15 mouse cellular contexts compared by ENCODE assay signal in the genomic region with DNA sequence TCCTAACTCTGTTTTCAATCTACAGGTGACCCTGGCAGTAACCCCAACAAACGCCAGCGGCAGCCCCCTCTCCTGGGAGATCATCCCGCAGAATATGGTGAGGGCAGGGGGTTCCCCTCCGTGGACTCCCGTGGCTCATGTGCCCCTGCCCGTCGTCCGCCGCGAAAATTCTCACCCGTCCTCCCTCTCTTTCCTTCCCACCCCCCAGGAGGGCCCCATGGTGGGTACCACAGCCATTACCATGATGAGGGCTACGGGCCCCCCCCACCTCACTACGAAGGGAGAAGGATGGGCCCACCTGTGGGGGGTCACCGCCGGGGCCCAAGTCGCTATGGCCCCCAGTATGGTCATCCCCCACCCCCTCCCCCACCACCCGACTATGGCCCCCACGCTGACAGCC. TPM values are rescaled to one million over a fixed set of nuclear protein-coding genes. Genes with fewer than 3 reads are reported as not detected.
A peak's percentile ranks its signal among the peaks of the same experiment; 100 is the strongest.
DNase-seq lines count a peak whose midpoint lies in the region; ATAC-seq and TF ChIP-seq lines count a peak whose summit lies in the region.
"Had no signal": no experiment of that assay in that cellular context is flagged by ENCODE, and none has a peak within 500 bp of the region (broad histone marks: within the 10 kb centered on the region; RNA-seq: fewer than 3 reads in every experiment).

No protein-coding gene starts in this region.

- H3K4me3 ChIP-seq in intestine, postnatal 0 days (ENCODE audit: low read depth, low read length): no peak overlapping the region
- no peak overlapping the region for H3K4me3 ChIP-seq in intestine, embryonic 16.5 days (ENCODE audit: low read length)
- H3K4me3 ChIP-seq in midbrain, embryonic 15.5 days: no peak overlapping the region
- no peak overlapping the region for H3K4me3 ChIP-seq in midbrain, embryonic 14.5 days (replicated peaks; ENCODE audit: low read depth, low read length)
- no peak overlapping the region for H3K4me3 ChIP-seq in embryonic facial prominence, embryonic 15.5 days (replicated peaks)
- H3K4me3 ChIP-seq: hindbrain, embryonic 15.5 days had no signal

- peaks cover 92% of the 10 kb centered on the region for H3K36me3 ChIP-seq in intestine, postnatal 0 days (ENCODE audit: control insufficient read depth, insufficient read depth)
- H3K36me3 ChIP-seq in intestine, embryonic 16.5 days (ENCODE audit: control insufficient read depth, insufficient read depth, low read length): peaks cover 70% of the 10 kb centered on the region
- peaks cover 86% of the 10 kb centered on the region for H3K36me3 ChIP-seq in midbrain, embryonic 15.5 days (replicated peaks)
- H3K36me3 ChIP-seq in midbrain, embryonic 14.5 days (ENCODE audit: control insufficient read depth, insufficient read depth, low read length): peaks cover 98% of the 10 kb centered on the region
- peaks cover 94% of the 10 kb centered on the region for H3K36me3 ChIP-seq in embryonic facial prominence, embryonic 15.5 days

- no peak for TF ChIP-seq CTCF in intestine, postnatal 0 days (IDR thresholded peaks at IDR 0.05; ENCODE audit: low read depth)

- 85% methylated on average over 18 of the region's 18 CpGs for WGBS in intestine, postnatal 0 days
- WGBS in intestine, embryonic 16.5 days: 86% methylated on average over 18 of the region's 18 CpGs
- WGBS in midbrain, embryonic 15.5 days: 80% methylated on average over 18 of the region's 18 CpGs
- 85% methylated on average over 18 of the region's 18 CpGs for WGBS in midbrain, embryonic 14.5 days
- 75% methylated on average over 17 of the region's 18 CpGs for whole genome bisulfite sequencing in embryonic facial prominence, embryonic 15.5 days

- H3K4me1 ChIP-seq in intestine, postnatal 0 days (replicated peaks; ENCODE audit: control insufficient read depth, insufficient read depth, low read length): peaks cover 2% of the 10 kb centered on the region; the same call in 1 of the 2 replicates
- H3K4me1 ChIP-seq in intestine, embryonic 16.5 days (ENCODE audit: control insufficient read depth, insufficient read depth, low read length): peaks cover 79% of the 10 kb centered on the region
- H3K4me1 ChIP-seq in midbrain, embryonic 15.5 days: peaks cover 39% of the 10 kb centered on the region
- peaks cover 3% of the 10 kb centered on the region; the same call in 1 of the 2 replicates for H3K4me1 ChIP-seq in midbrain, embryonic 14.5 days (ENCODE audit: control insufficient read depth, insufficient read depth, low read length)
- peaks cover 73% of the 10 kb centered on the region for H3K4me1 ChIP-seq in embryonic facial prominence, embryonic 15.5 days

- no peak overlapping the region for H3K4me2 ChIP-seq in intestine, postnatal 0 days (replicated peaks; ENCODE audit: low read depth)
- H3K4me2 ChIP-seq in intestine, embryonic 16.5 days (ENCODE audit: low read depth, low read length): no peak overlapping the region
- H3K4me2 ChIP-seq in midbrain, embryonic 15.5 days: no peak overlapping the region
- no peak overlapping the region for H3K4me2 ChIP-seq in midbrain, embryonic 14.5 days (ENCODE audit: low read length)
- H3K4me2 ChIP-seq in embryonic facial prominence, embryonic 15.5 days (replicated peaks): no peak overlapping the region
- H3K4me2 ChIP-seq: hindbrain, embryonic 15.5 days; lung, embryonic 14.5 days had no signal

- H3K9ac ChIP-seq in intestine, postnatal 0 days (ENCODE audit: low read depth, low read length): no peak overlapping the region
- H3K9ac ChIP-seq in intestine, embryonic 16.5 days (ENCODE audit: low read depth, low read length): no peak overlapping the region
- H3K9ac ChIP-seq in midbrain, embryonic 15.5 days: no peak overlapping the region
- no peak overlapping the region for H3K9ac ChIP-seq in midbrain, embryonic 14.5 days (replicated peaks; ENCODE audit: low read length)
- no peak overlapping the region for H3K9ac ChIP-seq in embryonic facial prominence, embryonic 15.5 days
- H3K9ac ChIP-seq: hindbrain, embryonic 15.5 days; lung, embryonic 14.5 days had no signal

- no peak for ATAC-seq in intestine, postnatal 0 days
- no peak for ATAC-seq in intestine, embryonic 16.5 days
- no peak for ATAC-seq in midbrain, embryonic 15.5 days (replicated peaks)
- no peak for ATAC-seq in midbrain, embryonic 14.5 days (ENCODE audit: low FRiP score, low TSS enrichment)
- no peak for ATAC-seq in embryonic facial prominence, embryonic 15.5 days (ENCODE audit: insufficient number of reproducible peaks, low FRiP score, low TSS enrichment, low read depth)

- no peaks in the 10 kb centered on the region for H3K27me3 ChIP-seq in intestine, postnatal 0 days (replicated peaks; ENCODE audit: control insufficient read depth, insufficient read depth, low read length)
- no peaks in the 10 kb centered on the region for H3K27me3 ChIP-seq in intestine, embryonic 16.5 days (replicated peaks; ENCODE audit: control insufficient read depth, insufficient read depth, low read length)
- no peaks in the 10 kb centered on the region for H3K27me3 ChIP-seq in midbrain, embryonic 15.5 days (replicated peaks)
- H3K27me3 ChIP-seq in midbrain, embryonic 14.5 days (ENCODE audit: control insufficient read depth, insufficient read depth, low read length): no peaks in the 10 kb centered on the region
- H3K27me3 ChIP-seq in embryonic facial prominence, embryonic 15.5 days: no peaks in the 10 kb centered on the region
- H3K27me3 ChIP-seq: hindbrain, embryonic 15.5 days had no signal

- peak overlapping the region; percentile 57; the same call in 1 of the 2 replicates for H3K27ac ChIP-seq in intestine, postnatal 0 days (ENCODE audit: low read depth, low read length)
- no peak overlapping the region for H3K27ac ChIP-seq in intestine, embryonic 16.5 days (ENCODE audit: low read length)
- H3K27ac ChIP-seq in midbrain, embryonic 15.5 days: 0 out of 2 replicates have a peak overlapping the region, but pooled peaks have one; percentile 9
- no peak overlapping the region for H3K27ac ChIP-seq in midbrain, embryonic 14.5 days (replicated peaks; ENCODE audit: low read depth, low read length)
- H3K27ac ChIP-seq in embryonic facial prominence, embryonic 15.5 days (replicated peaks): 0 out of 2 replicates have a peak overlapping the region, but pooled peaks have one; percentile 35
- H3K27ac ChIP-seq: hindbrain, embryonic 15.5 days had no signal

- peak; percentile 57 for DNase-seq in cerebellum, adult 9-11 months
- DNase-seq in cerebellum, postnatal 36 days: no peak
- no peak for DNase-seq in midbrain, embryonic 14.5 days
- DNase-seq in spleen, adult 12 weeks (ENCODE audit: low spot score): no peak
- DNase-seq: adrenal gland, adult 8-10 months; cerebellum, adult 18-20 months; gastrocnemius, postnatal 25 days; kidney, adult 8-10 months; lung, embryonic 14.5 days; retina, postnatal 1 day had no signal

- H3K9me3 ChIP-seq in intestine, postnatal 0 days (ENCODE audit: control insufficient read depth): no peaks in the 10 kb centered on the region
- H3K9me3 ChIP-seq in intestine, embryonic 16.5 days (ENCODE audit: control insufficient read depth, low read length): no peaks in the 10 kb centered on the region
- no peaks in the 10 kb centered on the region for H3K9me3 ChIP-seq in midbrain, embryonic 15.5 days
- no peaks in the 10 kb centered on the region for H3K9me3 ChIP-seq in midbrain, embryonic 14.5 days (ENCODE audit: control insufficient read depth, low read length)
- no peaks in the 10 kb centered on the region for H3K9me3 ChIP-seq in embryonic facial prominence, embryonic 15.5 days (replicated peaks)
- H3K9me3 ChIP-seq: hindbrain, embryonic 15.5 days had no signal

RNA-seq across cellular contexts. Expression of a gene that starts 6.6 kb away (rescaled TPM):
- polyA plus RNA-seq in intestine, postnatal 0 days (2015; fragmentation: Nextera tagmentation; extraction: Ambion mirVana): 402 and 426 TPM in 2 replicates
- 347 and 378 TPM in 2 replicates for polyA plus RNA-seq in intestine, embryonic 16.5 days (2015; fragmentation: Nextera tagmentation; extraction: Ambion mirVana)
- 92.7 and 94.7 TPM in 2 replicates for polyA plus RNA-seq in midbrain, embryonic 15.5 days (2015; fragmentation: Nextera tagmentation; extraction: Ambion mirVana)
- 62.4 and 78.1 TPM in 2 replicates for polyA plus RNA-seq in midbrain, embryonic 14.5 days (2014; fragmentation: Nextera tagmentation; extraction: Ambion mirVana)
- polyA plus RNA-seq in embryonic facial prominence, embryonic 15.5 days (2015; fragmentation: Nextera tagmentation; extraction: Ambion mirVana): 226 and 231 TPM in 2 replicates

RNA-seq across cellular contexts. Expression of a gene that starts 10.1 kb away (rescaled TPM):
- 144 and 152 TPM in 2 replicates for polyA plus RNA-seq in intestine, postnatal 0 days (2015; fragmentation: Nextera tagmentation; extraction: Ambion mirVana)
- polyA plus RNA-seq in intestine, embryonic 16.5 days (2015; fragmentation: Nextera tagmentation; extraction: Ambion mirVana): 142 and 146 TPM in 2 replicates
- 175 and 176 TPM in 2 replicates for polyA plus RNA-seq in midbrain, embryonic 15.5 days (2015; fragmentation: Nextera tagmentation; extraction: Ambion mirVana)
- 168 and 170 TPM in 2 replicates for polyA plus RNA-seq in midbrain, embryonic 14.5 days (2014; fragmentation: Nextera tagmentation; extraction: Ambion mirVana)
- 211 and 225 TPM in 2 replicates for polyA plus RNA-seq in embryonic facial prominence, embryonic 15.5 days (2015; fragmentation: Nextera tagmentation; extraction: Ambion mirVana)

RNA-seq across cellular contexts. Expression of a gene that starts 15.2 kb away (rescaled TPM):
- polyA plus RNA-seq in intestine, postnatal 0 days (2015; fragmentation: Nextera tagmentation; extraction: Ambion mirVana): 2,376 and 2,464 TPM in 2 replicates
- 2,407 and 2,590 TPM in 2 replicates for polyA plus RNA-seq in intestine, embryonic 16.5 days (2015; fragmentation: Nextera tagmentation; extraction: Ambion mirVana)
- 5.6 and 8.2 TPM in 2 replicates for polyA plus RNA-seq in midbrain, embryonic 15.5 days (2015; fragmentation: Nextera tagmentation; extraction: Ambion mirVana)
- 1.7 and 3.3 TPM in 2 replicates for polyA plus RNA-seq in midbrain, embryonic 14.5 days (2014; fragmentation: Nextera tagmentation; extraction: Ambion mirVana)
- polyA plus RNA-seq in embryonic facial prominence, embryonic 15.5 days (2015; fragmentation: Nextera tagmentation; extraction: Ambion mirVana): 15.4 and 18.0 TPM in 2 replicates

RNA-seq across cellular contexts. Expression of a gene that starts 29.7 kb away (rescaled TPM):
- polyA plus RNA-seq in intestine, postnatal 0 days (2015; fragmentation: Nextera tagmentation; extraction: Ambion mirVana): 1.6 and 2.2 TPM in 2 replicates
- polyA plus RNA-seq in intestine, embryonic 16.5 days (2015; fragmentation: Nextera tagmentation; extraction: Ambion mirVana): 5.2 and 5.9 TPM in 2 replicates
- polyA plus RNA-seq in midbrain, embryonic 15.5 days (2015; fragmentation: Nextera tagmentation; extraction: Ambion mirVana): 2.4 and 3.3 TPM in 2 replicates
- polyA plus RNA-seq in midbrain, embryonic 14.5 days (2014; fragmentation: Nextera tagmentation; extraction: Ambion mirVana): 1.1 and 2.4 TPM in 2 replicates
- 3.8 and 4.7 TPM in 2 replicates for polyA plus RNA-seq in embryonic facial prominence, embryonic 15.5 days (2015; fragmentation: Nextera tagmentation; extraction: Ambion mirVana)

RNA-seq across cellular contexts. Expression of a gene that starts 45.2 kb away (rescaled TPM):
- polyA plus RNA-seq in intestine, postnatal 0 days (2015; fragmentation: Nextera tagmentation; extraction: Ambion mirVana): 1.0 and 2.0 TPM in 2 replicates
- 0.56 and 0.97 TPM in 2 replicates for polyA plus RNA-seq in intestine, embryonic 16.5 days (2015; fragmentation: Nextera tagmentation; extraction: Ambion mirVana)
- polyA plus RNA-seq in midbrain, embryonic 15.5 days (2015; fragmentation: Nextera tagmentation; extraction: Ambion mirVana): 7.8 and 9.2 TPM in 2 replicates
- 7.9 and 22.6 TPM in 2 replicates for polyA plus RNA-seq in midbrain, embryonic 14.5 days (2014; fragmentation: Nextera tagmentation; extraction: Ambion mirVana)
- polyA plus RNA-seq in embryonic facial prominence, embryonic 15.5 days (2015; fragmentation: Nextera tagmentation; extraction: Ambion mirVana): 187 and 265 TPM in 2 replicates

Comparison
In these comparisons a context has a peak if more than half of its experiments do, and no peak if none do; other contexts are left out.
1. H3K27ac ChIP-seq: peak in intestine, postnatal 0 days (single experiment), midbrain, embryonic 15.5 days (single experiment) and embryonic facial prominence, embryonic 15.5 days (single experiment); none in intestine, embryonic 16.5 days (single experiment) and midbrain, embryonic 14.5 days (single experiment).
2. RNA of a gene that starts 15.2 kb away (polyA plus RNA-seq): 2,407 to 2,590 TPM in intestine, embryonic 16.5 days and 2,376 to 2,464 TPM in intestine, postnatal 0 days; 15.4 to 18.0 TPM in embryonic facial prominence, embryonic 15.5 days, 5.6 to 8.2 TPM in midbrain, embryonic 15.5 days and 1.7 to 3.3 TPM in midbrain, embryonic 14.5 days; every median in the first group is over 100 times any median in the second.